Mouse (Mus musculus): ENCODE results near the gene Arhgef19. TPM values are rescaled to one million over a fixed set of nuclear protein-coding genes. Genes with fewer than 3 reads are reported as not detected.

Gene Arhgef19
- total RNA-seq, 2 experiments from 2014 or later, result 15.5 to 15.9 TPM

DNA sequence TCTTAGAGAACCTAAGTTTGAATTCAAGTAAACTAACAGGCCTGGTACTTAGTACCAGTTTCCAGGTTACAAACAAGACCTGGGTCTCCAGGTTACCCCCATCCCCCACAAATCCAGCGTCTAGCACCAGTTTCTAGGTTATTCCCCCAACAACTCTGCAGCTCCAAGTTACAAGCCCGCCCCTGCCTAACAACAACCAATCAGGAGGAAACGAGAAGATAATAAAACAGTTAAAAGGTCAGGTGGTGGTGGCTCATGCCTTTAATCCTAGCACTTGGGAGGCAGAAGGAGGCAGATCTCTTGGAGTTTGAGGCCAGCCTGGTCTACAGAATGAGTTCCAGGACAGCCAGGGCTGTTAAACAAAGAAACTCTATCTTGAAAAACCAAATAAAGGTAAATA is 28.0 kb downstream of the Arhgef19 start:
- DNase-seq, result no peak

DNA sequence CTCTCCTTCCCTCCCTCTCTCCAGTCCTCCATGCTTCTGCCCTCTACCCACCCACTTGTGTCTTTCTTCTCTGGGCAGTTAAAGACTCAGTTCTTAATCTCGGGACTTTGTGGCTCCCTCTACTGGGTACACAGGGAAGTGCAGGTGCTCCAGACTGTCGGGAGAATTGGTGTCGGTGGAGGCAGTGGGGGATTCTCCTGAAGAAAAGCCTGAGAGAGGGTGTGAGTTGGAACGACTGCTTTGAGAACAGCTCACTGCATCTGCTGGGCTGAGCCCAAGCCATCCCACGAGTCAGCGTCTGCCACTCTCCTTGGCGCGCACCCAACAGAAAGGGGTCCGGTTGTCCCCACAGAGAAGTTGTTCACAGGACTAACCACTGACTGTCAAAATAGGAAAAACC is 28.5 kb downstream of the Arhgef19 start:
- DNase-seq, result peak; percentile 36 to 47

DNA sequence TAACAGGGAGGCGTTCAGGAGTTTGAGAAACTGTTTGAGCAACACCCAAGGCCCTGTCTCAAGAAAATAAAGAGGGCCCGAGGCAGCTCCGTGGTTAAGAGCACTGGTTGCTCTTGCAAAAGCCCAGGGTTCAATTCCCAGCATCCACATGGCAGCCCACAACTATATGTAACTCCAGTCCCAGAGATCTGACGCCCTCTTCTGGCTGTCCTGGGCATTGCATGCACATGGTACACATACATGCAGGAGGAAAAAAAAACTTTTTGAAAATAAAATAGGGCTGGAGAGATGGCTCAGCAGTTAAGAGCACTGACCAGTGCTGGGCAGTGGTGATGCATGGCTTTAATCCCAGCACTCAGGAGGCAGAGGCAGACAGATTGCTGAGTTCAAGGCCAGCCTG is 29.1 kb downstream of the Arhgef19 start:
- DNase-seq, result no peak

DNA sequence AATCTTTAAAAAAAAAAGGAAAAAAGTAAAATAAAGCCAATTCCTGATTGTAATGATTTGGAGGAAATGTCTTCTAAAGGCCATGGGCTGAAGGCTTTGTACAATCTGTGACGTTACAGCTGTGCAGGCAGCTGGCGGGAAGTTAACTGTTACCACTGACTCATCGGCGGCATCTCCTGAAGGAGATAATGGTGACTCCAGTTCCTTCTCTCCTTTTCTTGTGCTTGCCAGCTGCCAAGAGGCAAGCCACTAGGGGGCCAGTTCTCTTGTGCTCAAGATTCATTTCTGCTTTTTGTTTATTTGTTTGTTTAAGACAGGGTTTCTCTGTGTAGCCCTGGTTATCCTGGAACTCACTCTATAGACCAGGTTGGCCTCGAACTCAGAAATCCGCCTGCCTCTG is 29.8 kb downstream of the Arhgef19 start:
- no peak for DNase-seq

DNA sequence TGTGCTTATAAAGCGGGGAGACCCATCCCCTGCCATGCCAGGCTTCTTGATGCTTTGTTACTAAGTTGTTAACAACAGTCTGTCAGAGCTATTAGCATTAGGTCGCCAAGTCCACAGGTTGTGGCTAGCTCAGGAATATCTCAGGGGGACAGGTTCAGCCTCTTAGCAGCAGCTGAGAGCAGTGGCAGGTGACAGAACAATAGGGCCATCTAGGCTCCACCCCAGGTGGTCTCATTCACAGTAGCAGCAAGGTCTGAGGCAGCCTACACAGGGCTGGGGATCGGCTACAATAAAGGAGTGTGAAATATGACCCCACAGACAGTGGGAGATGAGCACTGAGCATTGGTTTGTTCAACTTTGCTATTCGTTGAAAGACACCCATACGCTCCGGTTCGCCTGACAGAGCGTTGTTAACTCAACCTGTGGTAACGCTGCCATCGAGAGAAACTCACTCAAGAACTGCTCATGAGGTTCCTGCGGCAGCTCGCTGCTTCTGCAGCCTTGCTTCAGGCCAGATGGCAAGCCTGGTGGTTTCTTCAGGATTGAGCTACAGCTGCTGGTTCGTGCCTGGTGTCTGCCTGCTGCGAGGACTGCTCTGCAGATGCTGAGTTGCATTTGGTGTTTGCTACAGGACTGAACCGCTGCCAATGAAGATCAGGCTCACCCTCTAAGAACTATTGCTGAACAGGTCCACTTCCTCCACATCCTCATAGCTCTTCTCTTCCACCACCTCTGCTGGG is 31.1 kb downstream of the Arhgef19 start:
- DNase-seq, result no peak

DNA sequence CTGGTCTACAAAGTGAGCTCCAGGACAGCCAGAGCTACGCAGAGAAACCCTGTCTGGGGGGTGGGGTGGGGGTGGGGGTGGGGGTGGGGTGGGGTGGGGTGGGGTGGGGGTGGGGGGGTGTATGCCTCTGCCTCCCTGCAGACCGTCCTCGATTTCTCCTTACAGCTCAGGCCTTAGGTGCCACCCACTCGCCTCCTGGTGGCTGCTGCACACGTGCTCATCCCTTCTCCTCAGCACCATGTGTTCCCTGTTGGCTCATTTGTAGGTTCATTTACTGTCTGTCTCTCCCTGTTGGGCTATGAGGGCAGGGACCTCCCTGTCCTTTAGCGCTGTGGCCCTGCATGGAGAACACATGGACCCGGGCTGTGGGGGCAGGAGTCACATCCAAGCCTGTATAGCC is 31.9 kb downstream of the Arhgef19 start:
- no peak for DNase-seq

DNA sequence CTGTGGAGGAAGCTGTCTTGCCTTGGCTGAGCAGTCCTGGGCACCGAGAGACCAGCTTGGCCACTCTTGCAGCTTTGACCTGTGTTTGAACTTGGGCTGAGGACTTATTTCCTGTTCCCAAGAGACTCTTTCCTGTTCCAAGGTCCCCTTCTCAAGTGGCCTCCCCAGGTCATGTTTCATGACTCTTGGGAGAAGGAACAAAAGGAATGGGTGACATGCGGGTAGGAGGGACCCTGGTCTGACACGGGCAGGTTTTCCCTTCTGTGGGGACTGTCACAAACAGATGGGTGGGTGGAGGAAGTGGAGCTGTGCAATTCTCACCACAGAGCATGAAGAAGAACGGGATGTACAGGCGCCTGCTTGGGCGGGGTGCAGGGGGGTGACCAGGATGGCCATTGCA is 32.4 kb downstream of the Arhgef19 start:
- no peak for DNase-seq

DNA sequence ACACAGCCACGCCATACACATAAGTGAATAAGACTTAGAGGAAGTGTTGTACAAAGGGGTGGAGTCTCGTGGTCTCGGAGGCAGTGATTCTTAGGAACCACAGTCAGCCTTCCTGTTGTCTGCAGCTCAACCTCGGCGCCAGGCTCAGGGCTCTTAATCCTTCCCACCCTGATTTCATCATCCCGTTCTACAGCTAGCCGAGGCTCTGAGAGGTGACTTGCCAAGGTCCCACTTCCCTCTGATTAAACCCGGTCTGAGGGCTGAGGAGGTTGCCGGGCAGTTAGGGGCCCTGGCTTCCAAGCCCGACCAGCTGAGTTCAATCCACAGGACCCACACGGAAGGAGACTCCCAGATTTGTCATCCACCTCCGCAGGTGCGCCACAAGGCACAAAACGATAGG is 33.6 kb downstream of the Arhgef19 start:
- DNase-seq, result no peak

DNA sequence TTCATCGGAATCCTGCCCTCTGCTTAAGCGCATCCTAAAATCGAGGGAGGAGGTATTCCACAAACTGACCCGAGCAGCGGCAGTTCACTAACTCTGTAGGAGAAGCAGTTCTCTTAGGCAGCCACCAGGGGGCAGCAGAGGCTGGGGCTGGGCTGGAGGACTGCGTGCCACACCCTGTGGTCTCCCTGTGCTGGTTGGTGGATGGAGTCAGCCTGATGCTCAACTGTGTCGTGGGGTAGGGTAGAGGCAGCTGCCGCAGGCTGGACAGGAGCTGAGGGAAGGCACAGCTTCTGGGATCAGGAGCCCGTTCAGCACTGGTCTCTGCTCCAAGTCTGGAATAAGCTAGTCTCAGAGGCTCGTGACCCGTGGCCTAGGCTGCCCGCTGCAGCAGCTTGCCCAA is 34.0 kb downstream of the Arhgef19 start:
- DNase-seq, result peak; percentile 77 to 78

DNA sequence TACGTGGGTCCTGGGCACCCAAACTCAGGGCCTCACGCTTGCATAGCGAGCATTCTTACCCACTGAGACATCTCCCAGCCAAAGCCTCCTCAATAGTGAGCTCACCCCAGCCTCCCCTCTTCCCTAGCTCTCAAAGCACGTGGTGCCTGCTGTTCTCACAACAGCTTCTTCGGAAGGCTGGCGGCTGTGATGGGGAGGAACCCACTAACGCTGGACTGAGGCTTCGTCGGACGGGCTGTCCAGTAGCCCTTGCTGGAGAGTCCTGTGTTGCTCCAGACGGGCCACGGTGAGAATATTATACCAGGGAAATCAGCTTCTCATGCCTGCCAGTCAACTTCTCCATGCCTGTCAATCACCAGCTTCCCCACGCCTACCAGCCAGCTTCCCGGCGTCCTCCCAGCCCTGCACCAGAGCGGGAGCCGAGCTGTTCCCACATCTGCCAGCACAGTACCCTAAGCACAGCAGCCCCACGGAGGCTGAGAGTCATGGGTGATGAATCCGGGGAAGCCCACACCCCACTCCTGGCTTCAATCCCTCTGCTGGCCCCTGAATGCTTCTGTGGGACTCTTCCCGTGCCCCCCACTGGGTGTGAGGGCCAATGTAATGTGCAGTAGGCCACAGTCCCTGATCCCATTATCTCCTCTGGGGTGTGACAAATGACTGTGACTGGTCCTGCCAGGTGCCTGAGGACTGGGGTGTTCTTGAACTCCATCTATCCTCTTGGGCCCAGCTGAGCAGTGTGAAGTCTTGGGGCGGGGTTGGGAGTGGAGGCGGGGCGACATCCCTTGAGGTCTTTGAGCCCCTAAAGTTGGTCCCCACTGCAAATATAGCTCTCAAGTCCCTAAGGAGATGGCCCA is 35.4 kb downstream of the Arhgef19 start:
- DNase-seq, result peak; percentile 14 to 25

DNA sequence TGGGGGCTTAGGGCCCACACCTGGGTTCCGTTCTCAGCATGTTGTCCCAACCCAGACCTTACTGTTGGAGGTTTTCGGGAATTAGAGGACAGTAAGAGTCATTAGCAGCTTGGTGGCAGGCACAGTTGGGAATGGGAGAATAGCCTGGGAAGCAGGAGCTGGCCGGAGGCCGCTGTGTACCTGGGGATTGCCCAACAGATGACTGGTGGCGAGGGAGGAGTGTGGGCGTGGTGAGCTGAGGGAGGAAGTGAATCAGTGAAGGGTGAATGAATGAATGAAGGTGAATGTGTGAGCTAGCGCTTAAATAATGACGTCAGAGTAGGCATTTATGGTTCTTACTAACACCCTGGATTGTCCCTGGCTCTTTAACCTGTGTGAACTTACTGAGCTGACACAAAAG is 37.9 kb downstream of the Arhgef19 start:
- no peak for DNase-seq

DNA sequence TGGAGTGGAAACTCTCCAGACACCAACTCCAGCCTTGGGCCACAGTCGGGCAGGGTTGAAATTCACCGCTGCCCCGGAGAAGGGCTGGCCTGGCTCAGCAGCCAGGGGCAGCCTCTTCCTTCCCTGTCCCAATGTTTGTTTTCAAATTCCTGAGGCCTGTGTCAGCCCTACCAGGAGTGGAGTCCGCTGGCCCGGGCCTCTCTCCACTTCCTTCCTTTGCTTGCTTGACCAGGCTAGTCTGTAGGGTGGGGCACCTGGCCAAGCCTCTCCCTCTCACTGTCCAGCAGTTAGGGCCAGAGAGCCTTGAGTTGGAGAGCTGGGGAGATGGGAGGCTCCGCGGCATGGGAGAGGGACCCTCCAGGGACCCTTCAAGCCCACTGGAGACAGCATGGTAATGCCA is 38.9 kb downstream of the Arhgef19 start:
- DNase-seq, result no peak

DNA sequence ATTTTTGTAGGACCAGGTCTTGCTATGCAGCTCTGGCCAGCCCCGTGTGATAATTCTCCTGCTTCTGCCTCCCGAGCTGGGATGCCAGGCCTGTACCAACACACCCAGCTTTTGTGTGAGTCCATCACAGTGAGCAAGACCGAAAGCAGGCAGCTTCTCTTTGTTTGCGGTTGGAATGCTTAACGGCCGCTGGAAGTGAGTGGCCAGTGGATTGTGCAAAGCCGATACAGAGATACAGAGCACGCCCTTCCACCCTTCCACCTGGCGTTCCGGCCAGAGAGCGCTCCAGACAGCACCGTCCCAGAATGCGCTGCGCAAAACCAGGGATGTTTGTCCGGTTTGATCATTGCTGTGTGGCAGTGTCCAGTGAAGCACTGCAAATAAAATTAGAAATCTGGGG is 40.0 kb downstream of the Arhgef19 start:
- no peak for DNase-seq

DNA sequence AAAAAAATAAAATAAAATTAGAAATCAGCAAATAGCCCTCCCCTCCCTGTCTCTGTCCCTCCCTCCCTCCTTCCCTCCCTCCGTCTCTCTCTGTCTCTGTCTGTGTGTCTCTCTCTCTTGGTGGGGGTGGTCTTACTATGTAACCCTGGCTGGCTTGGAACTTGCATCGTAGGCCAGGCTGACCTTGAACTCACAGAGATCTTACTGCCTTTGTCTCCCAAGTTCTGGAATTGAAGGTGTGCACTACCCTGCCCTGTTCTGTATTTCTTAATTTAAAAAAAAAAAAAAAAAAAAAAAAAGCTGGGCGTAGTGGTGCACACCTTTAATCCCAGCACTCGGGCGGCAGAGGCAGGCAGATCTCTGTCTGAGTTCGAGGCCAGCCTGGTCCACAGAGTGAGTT is 40.5 kb downstream of the Arhgef19 start:
- no peak for DNase-seq

DNA sequence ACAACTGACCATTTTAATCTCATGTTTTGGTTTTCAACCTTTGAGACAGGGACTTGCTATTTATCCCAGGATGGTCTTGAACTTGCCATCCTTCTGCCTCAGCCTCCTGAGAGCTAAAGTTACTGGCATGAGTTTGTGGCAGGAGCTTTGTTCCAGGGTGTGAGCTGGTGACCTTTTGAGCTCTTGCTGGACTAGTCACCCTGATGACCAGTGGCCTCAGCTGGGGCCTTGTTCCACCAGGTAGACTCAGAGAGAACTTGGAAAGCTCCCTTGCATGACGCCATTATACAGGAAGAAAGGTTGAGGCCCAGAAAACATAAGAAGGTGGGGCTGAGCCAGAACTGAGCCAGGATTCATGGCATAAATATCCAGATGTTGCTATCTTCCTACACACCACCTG is 41.2 kb downstream of the Arhgef19 start:
- no peak for DNase-seq

DNA sequence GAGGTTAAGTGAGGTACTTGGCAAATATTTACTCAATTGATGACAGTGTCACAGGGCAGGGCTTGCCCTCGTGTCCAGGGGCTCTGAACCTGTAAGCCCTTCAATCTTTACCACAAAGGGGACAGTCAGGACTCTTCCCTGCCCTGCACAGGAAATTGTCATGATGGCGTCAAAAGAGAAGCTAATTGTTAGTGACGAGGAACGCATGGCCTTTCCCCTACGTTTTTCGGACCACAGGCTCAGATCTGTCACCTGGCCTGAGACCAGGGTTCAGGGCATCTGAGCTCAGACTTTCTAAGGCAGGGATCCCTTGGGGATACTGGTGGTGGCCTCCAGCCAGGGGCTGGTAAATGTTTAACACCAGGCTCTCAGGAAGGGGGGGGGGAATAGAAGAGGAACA is 41.9 kb downstream of the Arhgef19 start:
- no peak for DNase-seq

DNA sequence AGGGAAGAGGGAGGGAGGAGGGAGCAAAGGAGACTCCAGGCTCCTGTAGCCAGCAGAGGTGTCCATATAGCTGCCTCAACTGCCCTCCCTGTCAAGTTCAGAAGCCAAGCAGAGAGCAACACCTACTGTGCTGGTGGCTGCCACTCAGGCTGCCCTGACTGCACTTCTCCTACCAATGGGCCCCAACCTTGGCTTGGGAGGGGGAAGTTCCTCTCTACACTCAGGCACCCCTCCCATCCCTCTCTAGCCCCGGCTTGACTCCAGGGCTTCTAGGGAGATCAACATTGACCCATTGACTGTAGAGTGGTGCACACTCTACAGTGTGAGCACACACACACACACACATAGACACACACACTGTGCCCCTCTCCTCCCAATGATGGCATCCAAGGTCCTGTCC is 42.3 kb downstream of the Arhgef19 start:
- no peak for DNase-seq

DNA sequence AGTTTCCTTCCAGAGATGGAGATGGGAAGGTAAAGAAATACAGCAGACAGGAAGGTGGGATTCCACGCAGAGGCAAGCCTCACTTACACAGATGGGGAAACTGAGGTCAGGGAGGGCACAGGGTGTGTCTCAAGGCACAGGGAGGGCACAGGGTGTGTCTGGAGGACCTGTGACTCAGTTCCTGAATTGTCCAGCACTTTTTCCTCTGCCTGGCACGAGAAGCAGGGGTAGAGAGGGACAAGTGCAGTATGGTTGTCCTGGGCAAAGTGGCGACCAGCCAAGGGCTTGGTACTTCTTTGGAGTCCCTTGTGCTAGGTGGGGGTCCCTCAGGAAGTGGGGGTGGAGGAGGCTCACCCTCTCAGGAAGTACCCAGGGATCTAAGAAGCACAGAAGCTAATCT is 42.8 kb downstream of the Arhgef19 start:
- no peak for DNase-seq

DNA sequence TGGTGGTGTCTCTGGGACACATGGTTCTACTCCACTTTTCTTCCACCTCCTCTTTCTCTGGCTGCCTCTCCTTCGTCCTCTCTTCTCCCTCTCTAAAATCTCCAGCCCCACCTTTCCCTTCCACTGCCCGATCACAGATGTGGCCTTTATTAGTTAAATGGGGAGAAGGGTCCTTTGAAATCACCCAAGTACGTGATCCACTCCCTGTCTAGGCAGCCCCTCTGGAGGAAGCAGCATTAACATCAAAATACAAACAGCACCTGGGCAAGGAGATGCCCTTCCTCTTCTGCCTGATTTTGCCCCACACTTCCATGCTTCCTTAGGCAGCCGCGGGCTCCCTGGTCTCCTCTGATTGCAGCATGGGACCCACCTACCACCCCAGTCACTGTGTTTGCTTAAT is 43.3 kb downstream of the Arhgef19 start:
- DNase-seq, result no peak

DNA sequence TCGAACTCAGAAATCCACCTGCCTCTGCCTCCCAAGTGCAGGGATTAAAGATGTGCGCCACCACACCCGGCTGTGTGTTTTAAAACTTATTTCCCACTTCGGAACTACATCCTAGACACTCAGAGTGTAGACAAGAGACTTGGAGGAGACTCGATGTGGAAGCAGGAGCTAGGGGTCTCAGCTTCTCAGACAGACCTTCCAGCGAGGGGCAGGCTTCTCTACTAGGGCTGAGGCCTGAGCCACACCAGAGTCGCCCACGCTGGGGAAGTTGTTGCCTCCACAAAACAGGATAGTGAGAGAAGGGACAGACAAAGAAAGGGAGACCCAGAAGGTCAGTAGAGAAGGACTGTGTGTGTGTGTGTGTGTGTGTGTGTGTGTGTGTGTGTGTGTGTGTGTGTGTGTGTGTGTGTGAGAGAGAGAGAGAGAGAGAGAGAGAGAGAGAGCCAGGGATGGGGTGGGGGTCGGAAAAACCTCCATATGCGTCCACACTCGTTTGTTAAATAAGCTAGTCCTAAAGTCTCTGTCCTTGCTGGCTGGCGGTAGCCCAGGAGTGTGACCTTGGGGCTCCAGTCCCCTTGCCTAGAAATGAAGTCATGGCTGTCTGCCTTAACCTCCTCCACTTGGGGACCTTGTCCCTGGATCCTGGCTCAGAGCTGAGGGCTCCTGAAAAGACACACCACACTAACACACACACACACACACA is 44.0 kb downstream of the Arhgef19 start:
- no peak for DNase-seq

DNA sequence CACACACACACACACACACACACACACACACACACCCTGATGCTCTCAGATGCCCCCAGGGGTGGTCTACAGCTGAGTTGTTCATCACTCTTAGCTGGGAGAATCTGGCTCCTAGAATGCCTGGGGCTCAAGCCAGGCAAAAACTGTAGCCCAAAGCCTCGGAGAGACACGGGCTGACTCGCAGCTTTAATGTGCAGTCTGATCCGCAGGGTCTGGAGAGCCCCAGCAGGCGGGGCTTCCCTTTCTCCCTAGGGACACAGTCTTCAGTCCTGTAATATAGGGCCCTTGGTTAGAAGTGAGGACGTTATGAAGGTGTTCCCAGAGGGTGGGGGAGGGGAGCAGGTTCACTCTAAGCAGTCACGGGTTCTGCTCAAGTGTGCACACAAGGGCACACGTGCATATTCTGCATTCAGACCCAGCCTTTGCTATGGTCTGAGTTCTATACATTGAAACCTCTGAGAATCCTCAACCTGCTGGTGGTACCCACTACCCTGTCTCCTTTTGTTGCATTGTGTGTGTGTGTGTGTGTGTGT is 44.6 kb downstream of the Arhgef19 start:
- DNase-seq, result no peak

DNA sequence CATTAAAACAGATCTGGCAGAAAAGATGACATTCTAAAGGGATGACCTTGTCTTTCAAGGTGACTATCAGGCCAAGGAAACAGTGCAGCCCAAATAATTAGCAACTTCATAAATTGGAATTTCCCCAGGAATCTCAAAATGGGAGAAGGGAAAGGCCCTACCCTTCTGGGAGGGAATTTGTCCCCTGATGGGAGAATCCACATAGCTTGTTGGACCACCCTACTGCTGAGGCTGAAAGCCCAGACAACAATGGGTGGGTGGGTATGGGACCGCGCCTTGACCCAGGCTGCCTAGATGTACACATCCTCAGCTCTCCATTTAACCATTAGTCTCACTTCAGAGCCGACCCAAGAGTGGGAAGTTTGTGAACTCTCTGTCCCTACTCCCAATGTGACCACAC is 45.2 kb downstream of the Arhgef19 start:
- DNase-seq, result no peak

DNA sequence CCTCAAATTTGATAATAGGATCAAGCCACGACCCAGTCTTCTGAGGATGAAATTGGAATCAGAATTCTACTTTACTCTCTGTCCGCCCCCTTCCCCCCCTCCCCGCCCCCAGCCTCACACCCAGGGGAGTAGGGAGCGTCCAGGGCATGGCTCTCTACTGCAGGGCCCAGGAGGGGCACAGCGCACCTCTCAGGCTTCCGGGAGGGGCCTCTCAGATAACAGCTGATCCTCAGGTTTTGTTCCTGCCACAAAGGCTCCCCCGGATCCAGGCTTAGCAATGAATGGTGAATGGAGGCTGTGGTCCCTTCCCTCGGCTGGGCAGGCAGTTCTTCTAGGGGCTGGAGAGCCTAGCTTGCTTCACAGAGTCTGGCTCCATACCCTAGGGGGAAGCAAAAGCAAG is 45.8 kb downstream of the Arhgef19 start:
- no peak for DNase-seq
